Mouse (Mus musculus) testis, adult 2 months (tissue): Measurements from ENCODE around the gene Lce1c. TPM values are rescaled to one million over a fixed set of nuclear protein-coding genes. Genes with fewer than 3 reads are reported as not detected.

Source experiments
- H3K27ac ChIP-seq: fragments of 200-500 bp; 2 replicates; pipeline ENCODE4 v1.5.1; 2012; ENCODE audit warnings: low read depth, low read length; ENCODE audit not compliant: control insufficient read depth, insufficient read depth
- H3K27me3 ChIP-seq: fragments of 200-500 bp; 2 replicates; pipeline ENCODE4 v1.6.1; 2012; ENCODE audit warnings: mild to moderate bottlenecking, low read length, moderate library complexity; ENCODE audit not compliant: control insufficient read depth, insufficient read depth
- H3K36me3 ChIP-seq: fragments of 200-500 bp; 2 replicates; pipeline ENCODE4 v1.6.1; 2012; ENCODE audit warnings: mild to moderate bottlenecking, low read length; ENCODE audit not compliant: control insufficient read depth, insufficient read depth
- H3K4me1 ChIP-seq: fragments of 200-500 bp; 2 replicates; pipeline ENCODE4 v1.6.1; 2012; ENCODE audit warnings: low read length; ENCODE audit not compliant: control insufficient read depth, insufficient read depth
- H3K4me3 ChIP-seq: fragments of 200-500 bp; 2 replicates; pipeline ENCODE4 v1.5.1; 2012; ENCODE audit warnings: low read depth, mild to moderate bottlenecking, low read length, moderate library complexity, mixed read lengths; ENCODE audit not compliant: control insufficient read depth
- CTCF ChIP-seq: fragments of 200-500 bp; IDR thresholded peaks from 2 replicates; pipeline ENCODE4 v1.5.1; 2012; ENCODE audit warnings: low read depth, mild to moderate bottlenecking, inconsistent platforms, low read length, moderate library complexity; ENCODE audit not compliant: control insufficient read depth, insufficient read depth, insufficient replicate concordance
- POLR2A ChIP-seq: fragments of 200-500 bp; IDR thresholded peaks from 2 replicates; pipeline ENCODE4 v1.6.1; 2012; ENCODE audit warnings: low read depth, mild to moderate bottlenecking, inconsistent platforms, low read length, moderate library complexity; ENCODE audit not compliant: control insufficient read depth
- polyA plus RNA-seq: library from polyadenylated mRNA; depleted of rRNA; stranded (reverse); fragments of >200 nt; gene quantifications from 2 replicates; pipeline ENCODE4 v1.2.3, GENCODE M21; 2012; rRNA removed

Lce1c gene
- polyA plus RNA-seq, 1 experiment = 0.42 TPM

DNA sequence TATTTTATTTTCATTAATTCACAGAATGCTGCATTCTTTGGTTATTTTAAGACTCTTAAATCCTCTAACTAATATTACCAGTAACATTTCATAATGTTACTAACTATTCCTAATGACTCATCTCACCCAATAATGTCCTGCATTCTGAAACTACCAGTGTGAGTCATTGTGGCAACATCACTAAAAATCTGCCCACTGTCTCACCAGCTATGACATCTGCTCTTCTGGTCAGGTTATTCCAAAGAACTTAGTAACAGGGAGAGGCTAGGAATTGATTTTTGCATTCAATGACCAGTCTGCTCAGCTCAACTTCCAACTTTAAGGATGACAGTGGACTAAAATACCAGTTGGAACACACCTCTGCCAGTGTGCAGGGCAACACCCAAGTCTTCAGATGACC, 12.6 kb downstream of the Lce1c start:
- Histone ChIP-seq H3K4me1 (no peaks in the 10 kb centered on the region), H3K4me3 (no peak overlapping the region), H3K27me3 (no peaks in the 10 kb centered on the region), H3K27ac (no peak overlapping the region), H3K36me3 (no peaks in the 10 kb centered on the region)
- TF ChIP-seq POLR2A (no peak), CTCF (no peak)

DNA sequence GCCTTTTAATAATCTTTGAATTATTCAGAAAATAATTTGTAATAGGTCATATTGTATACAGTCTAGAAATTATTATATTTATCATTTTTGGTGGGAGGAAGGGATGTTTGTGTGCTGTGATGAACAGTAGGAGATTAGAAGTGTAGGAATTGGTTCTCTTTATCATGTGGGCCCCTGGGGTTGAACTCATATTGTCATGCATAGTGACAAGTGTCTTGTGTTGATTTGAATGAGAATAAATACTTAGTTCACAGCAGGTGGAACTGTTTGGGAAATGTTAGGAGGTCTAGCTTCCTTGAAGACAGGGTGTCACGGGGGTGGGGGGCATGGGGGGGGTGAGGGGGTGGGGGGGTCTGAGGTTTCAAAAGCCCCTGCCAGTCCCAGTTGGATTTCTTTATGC, 15.6 kb downstream of the Lce1c start:
- no peak for TF ChIP-seq CTCF
- TF ChIP-seq POLR2A = no peak

DNA sequence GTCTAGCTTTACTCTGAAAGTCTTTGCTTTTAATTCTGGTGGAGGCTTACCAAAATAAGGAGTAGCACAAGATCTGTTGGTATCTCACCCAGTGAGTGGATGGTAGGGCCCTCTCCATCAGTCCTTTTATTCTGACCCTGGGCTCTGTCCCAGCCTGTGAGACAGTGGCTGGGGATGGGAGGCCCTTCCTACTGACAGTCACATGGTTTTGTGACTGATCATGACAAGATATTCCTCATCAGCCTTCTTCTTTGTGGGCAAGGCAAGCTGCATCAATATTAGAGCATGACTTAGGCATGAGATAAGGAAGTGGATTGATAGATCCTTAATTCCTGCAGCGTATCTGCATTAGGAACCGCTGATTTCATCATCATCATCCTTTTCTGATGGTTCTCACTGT, 29.9 kb downstream of the Lce1c start, which contains the start of gene Lce1e:
Lce1e (minus strand) TSS at position 101 of the 400 bp plus-strand sequence.
- Histone ChIP-seq H3K27ac (no peak within 1 kb of the TSS), H3K4me3 (no peak within 1 kb of the TSS), H3K4me1 (no peaks in the 10 kb centered on the region), H3K36me3 (no peaks in the 10 kb centered on the region), H3K27me3 (no peaks in the 10 kb centered on the region)
- no peak for TF ChIP-seq CTCF
- no peak for TF ChIP-seq POLR2A

More for the DNA sequence above, 15.6 kb downstream of the Lce1c start:
- Histone ChIP-seq H3K4me3 (no peak overlapping the region), H3K27ac (no peak overlapping the region), H3K4me1 (no peaks in the 10 kb centered on the region), H3K36me3 (no peaks in the 10 kb centered on the region), H3K27me3 (no peaks in the 10 kb centered on the region)

DNA sequence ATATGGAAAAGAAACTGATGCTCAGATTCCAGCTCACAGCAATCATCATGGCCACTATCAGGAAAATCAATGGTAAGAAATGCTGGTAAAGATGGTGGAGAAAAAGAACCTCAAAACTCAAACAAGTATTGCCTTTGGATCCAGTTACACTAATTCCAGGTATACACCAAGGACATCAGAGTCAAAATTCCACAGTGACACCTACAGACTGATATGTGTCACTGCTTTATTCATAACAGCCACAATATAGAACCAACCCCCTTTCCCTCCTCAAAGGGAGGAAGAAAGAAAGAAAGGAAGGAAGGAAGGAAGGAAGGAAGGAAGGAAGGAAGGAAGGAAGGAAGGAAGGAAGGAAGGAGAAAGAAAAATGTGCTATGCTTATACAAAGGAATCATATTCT, 36.1 kb downstream of the Lce1c start:
- TF ChIP-seq CTCF (no peak), POLR2A (no peak)
- H3K36me3 ChIP-seq = no peaks in the 10 kb centered on the region
- no peak overlapping the region for H3K27ac ChIP-seq
- no peaks in the 10 kb centered on the region for H3K4me1 ChIP-seq
- H3K4me3 ChIP-seq = no peak overlapping the region
- H3K27me3 ChIP-seq = no peaks in the 10 kb centered on the region

DNA sequence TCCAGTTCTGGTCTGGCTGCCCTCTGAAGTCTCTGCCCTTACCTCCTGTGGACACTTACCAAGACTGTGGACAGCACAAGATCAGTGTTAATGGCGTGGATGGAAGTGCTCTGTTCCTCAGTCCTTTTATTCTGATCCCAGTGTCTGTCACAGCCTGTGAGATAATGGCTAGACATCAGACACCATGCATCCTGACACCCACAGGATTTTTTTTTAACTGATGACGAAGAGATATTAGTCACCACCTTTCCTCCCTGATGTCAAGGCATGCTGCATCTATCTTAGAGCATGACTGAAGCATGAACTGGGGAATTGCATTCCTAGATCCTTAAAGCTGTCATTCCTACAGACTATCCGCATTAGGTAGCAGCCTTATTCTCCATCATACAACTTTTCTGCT, 41.2 kb downstream of the Lce1c start, which contains the start of gene Lce1f:
Lce1f (minus strand) TSS at position 101 of the 400 bp plus-strand sequence.
- TF ChIP-seq POLR2A (no peak), CTCF (no peak)
- no peaks in the 10 kb centered on the region for H3K4me1 ChIP-seq
- no peak within 1 kb of the TSS for H3K4me3 ChIP-seq
- no peaks in the 10 kb centered on the region for H3K27me3 ChIP-seq
- no peak within 1 kb of the TSS for H3K27ac ChIP-seq
- no peaks in the 10 kb centered on the region for H3K36me3 ChIP-seq

DNA sequence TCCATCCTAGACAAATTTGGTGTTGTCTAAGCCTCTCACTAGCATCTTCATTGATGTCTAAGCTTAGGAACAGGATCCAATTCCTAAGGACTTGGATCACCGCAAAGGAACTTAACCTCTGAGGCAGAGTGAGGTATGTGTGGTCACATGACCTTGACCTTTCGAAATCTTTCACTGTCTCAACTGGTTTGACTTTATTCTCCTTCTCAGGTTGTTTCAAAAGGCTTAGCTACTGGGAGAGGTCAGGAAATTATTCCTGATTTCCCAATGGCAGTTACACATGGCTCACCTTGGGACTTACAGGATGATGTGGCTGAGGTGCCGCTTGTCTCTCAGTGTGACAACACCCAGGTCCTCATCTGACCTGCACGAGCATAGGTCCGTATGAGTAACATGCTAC, 43.6 kb downstream of the Lce1c start:
- TF ChIP-seq CTCF (no peak), POLR2A (no peak)
- Histone ChIP-seq H3K4me1 (no peaks in the 10 kb centered on the region), H3K27ac (no peak overlapping the region), H3K27me3 (no peaks in the 10 kb centered on the region), H3K4me3 (no peak overlapping the region), H3K36me3 (no peaks in the 10 kb centered on the region)

Other genes with a start within 250 kb of the Lce1c start
- 5.2 and 7.2 TPM in 2 replicates for gene Gm9774, start 249.8 kb upstream of the Lce1c start, polyA plus RNA-seq
- not detected in 2 replicates for gene Sprr2k, start 246.7 kb upstream of the Lce1c start, polyA plus RNA-seq
- gene Sprr1b, start 240.5 kb upstream of the Lce1c start, polyA plus RNA-seq = not detected in 2 replicates
- gene Sprr3, start 220.5 kb upstream of the Lce1c start, polyA plus RNA-seq = not detected in 2 replicates
- 0.32 and 0.73 TPM in 2 replicates for gene Sprr1a, start 193.4 kb upstream of the Lce1c start, polyA plus RNA-seq
- gene Sprr4, start 178.8 kb upstream of the Lce1c start, polyA plus RNA-seq = not detected in 2 replicates
- gene 2310046K23Rik, start 144.7 kb upstream of the Lce1c start, polyA plus RNA-seq = not detected in 2 replicates
- gene Ivl, start 105.5 kb upstream of the Lce1c start, polyA plus RNA-seq = 0.05 and 0.06 TPM in 2 replicates
- 4,177 and 4,558 TPM in 2 replicates for gene Smcp, start 90.2 kb upstream of the Lce1c start, polyA plus RNA-seq
- 0.67 and 0.94 TPM in 2 replicates for gene 2210017I01Rik, start 71.8 kb upstream of the Lce1c start, polyA plus RNA-seq
- 0.66 and 0.89 TPM in 2 replicates for gene Lce6a, start 57.6 kb upstream of the Lce1c start, polyA plus RNA-seq
- gene Lce1a1, start 30.9 kb upstream of the Lce1c start, polyA plus RNA-seq = not detected in 2 replicates
- not detected in 2 replicates for gene Lce1b, start 22.3 kb upstream of the Lce1c start, polyA plus RNA-seq
- not detected in 2 replicates for gene Lce1a2, start 8.9 kb upstream of the Lce1c start, polyA plus RNA-seq
- not detected in 2 replicates for gene Lce1d, start 8.0 kb downstream of the Lce1c start, polyA plus RNA-seq
- gene Lce1e, start 29.8 kb downstream of the Lce1c start, polyA plus RNA-seq = not detected in 2 replicates
- not detected in 2 replicates for gene Lce1f, start 41.1 kb downstream of the Lce1c start, polyA plus RNA-seq
- not detected in 2 replicates for gene Gm38119, start 59.8 kb downstream of the Lce1c start, polyA plus RNA-seq
- not detected in 2 replicates for gene Lce1g, start 73.1 kb downstream of the Lce1c start, polyA plus RNA-seq
- not detected in 2 replicates for gene Lce1h, start 85.8 kb downstream of the Lce1c start, polyA plus RNA-seq
- not detected in 2 replicates for gene Lce1i, start 99.7 kb downstream of the Lce1c start, polyA plus RNA-seq
- not detected in 2 replicates for gene Lce1j, start 111.3 kb downstream of the Lce1c start, polyA plus RNA-seq
- gene Lce1k, start 128.6 kb downstream of the Lce1c start, polyA plus RNA-seq = not detected in 2 replicates
- gene Kprp, start 148.0 kb downstream of the Lce1c start, polyA plus RNA-seq = not detected in 2 replicates
- not detected in 2 replicates for gene Lce1l, start 172.0 kb downstream of the Lce1c start, polyA plus RNA-seq
- gene 2310050C09Rik, start 191.0 kb downstream of the Lce1c start, polyA plus RNA-seq = not detected in 2 replicates
- gene Lce3a, start 247.0 kb downstream of the Lce1c start, polyA plus RNA-seq = not detected in 2 replicates